Mouse (Mus musculus): ENCODE results near the gene Orc5.
"Not testable (repeated sequence)": the region's sequence is repeated elsewhere in the genome, so short reads cannot be mapped to it uniquely, and the experiment has no call there.

DNA sequence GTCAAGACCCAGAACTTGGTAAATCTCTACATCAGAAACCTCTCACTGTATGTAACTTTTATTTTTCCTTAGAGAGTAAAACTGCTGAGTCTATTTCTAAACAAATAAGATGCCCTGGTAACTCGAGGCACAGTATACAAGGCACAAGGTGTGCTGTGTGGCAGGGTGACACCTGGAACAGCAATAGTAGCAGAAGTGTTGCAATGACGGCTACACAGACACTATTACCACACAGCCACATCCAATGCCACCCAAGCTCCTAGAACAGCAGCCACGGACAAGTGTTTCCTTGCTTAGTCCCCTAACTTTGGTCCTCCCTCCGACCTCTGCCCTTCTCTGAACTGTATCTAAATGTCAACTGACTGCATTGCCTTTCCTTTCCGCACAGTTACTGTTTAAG is 37.6 kb downstream of the Orc5 start:
- not testable (repeated sequence) for TF ChIP-seq CTCF (IDR thresholded peaks at IDR 0.05; ENCODE audit: control insufficient read depth, insufficient read depth, insufficient replicate concordance, low read depth, low read length); POLR2A (IDR thresholded peaks at IDR 0.05; ENCODE audit: control insufficient read depth, low read depth, low read length)
